Mouse (Mus musculus) erythroblast, embryonic 14.5 days (primary cell): ENCODE data around the gene Tbc1d22a. TPM values are rescaled to one million over a fixed set of nuclear protein-coding genes. Genes with fewer than 3 reads are reported as not detected.

Source experiments
- H3K27me3 ChIP-seq: 2 replicates; pipeline ENCODE4 v1.6.1; 2012; ENCODE audit warnings: inconsistent platforms; ENCODE audit not compliant: control insufficient read depth
- H3K36me3 ChIP-seq: 2 replicates; pipeline ENCODE4 v1.6.1; 2012; ENCODE audit warnings: mild to moderate bottlenecking, inconsistent platforms; ENCODE audit not compliant: control insufficient read depth
- H3K4me1 ChIP-seq: 2 replicates; pipeline ENCODE4 v1.6.1; 2012; ENCODE audit warnings: inconsistent platforms; ENCODE audit not compliant: control insufficient read depth
- H3K4me3 ChIP-seq: replicated peaks from 2 replicates; pipeline ENCODE3; 2012; ENCODE audit warnings: moderate library complexity, mild to moderate bottlenecking, inconsistent platforms
- H3K9me3 ChIP-seq: 2 replicates; pipeline ENCODE4 v1.6.1; 2012; ENCODE audit warnings: low read length, inconsistent platforms, mixed read lengths; ENCODE audit not compliant: control insufficient read depth
- GATA1 ChIP-seq: IDR thresholded peaks from 2 replicates; pipeline ENCODE4 v1.6.1; 2012; ENCODE audit warnings: low read length, inconsistent platforms, mixed read lengths
- TAL1 ChIP-seq: IDR thresholded peaks from 3 replicates; pipeline ENCODE4 v1.6.1; 2012; ENCODE audit warnings: low read length, inconsistent platforms, mixed read lengths
- polyA plus RNA-seq: library from polyadenylated mRNA; stranded (reverse); fragments of >175 nt; gene quantifications from 2 replicates; pipeline ENCODE4 v1.2.3, GENCODE M21; 2012

Gene Tbc1d22a
- polyA plus RNA-seq, 1 experiment, result 0.92 TPM

DNA sequence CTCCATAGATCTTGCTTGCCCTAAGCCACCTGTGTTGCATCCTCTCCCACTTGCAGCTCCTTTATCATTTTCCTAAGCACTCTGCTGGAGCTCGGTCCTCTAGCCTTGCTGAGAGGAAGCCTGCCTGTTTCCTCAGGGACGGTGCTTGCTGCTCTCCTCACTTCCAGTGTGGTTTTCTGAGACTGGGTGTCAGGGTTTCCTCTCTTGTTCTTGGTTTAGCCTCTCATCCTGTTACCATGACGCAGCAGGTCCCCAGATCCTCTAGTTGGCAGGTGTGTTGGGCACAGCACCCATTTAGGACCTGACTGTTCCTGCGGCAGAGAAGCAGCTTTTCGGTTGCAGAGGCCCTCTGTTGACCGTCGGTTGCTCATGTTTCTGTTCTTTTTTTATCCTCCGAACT, 172.1 kb downstream of the Tbc1d22a start:
- no peaks in the 10 kb centered on the region for H3K9me3 ChIP-seq

DNA sequence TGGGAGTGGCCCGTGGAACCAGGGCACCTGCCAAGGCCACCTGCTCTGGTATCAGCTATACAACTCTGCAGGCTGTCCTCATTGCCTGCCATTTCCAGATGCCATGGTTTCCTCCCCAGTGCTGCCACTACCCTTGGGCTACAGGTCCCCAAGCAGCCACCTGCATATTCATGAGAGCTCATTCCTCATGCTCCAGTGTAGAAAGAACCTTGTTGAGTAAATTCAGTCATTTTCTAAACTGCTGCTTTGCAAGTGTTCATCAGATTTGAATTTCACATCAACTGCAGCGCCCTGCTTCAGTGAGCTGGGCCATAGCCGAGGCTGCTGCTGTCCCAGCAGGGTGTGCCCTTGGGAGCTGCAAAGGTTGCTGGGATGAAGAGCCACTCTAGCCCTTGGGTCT, 174.3 kb downstream of the Tbc1d22a start:
- H3K27me3 ChIP-seq, result no peaks in the 10 kb centered on the region
- no peak overlapping the region for H3K4me3 ChIP-seq
- TF ChIP-seq TAL1 (no peak), GATA1 (no peak)
- H3K36me3 ChIP-seq, result no peaks in the 10 kb centered on the region
- H3K9me3 ChIP-seq, result no peaks in the 10 kb centered on the region
- H3K4me1 ChIP-seq, result no peaks in the 10 kb centered on the region

More for the DNA sequence above, 172.1 kb downstream of the Tbc1d22a start:
- Histone ChIP-seq H3K36me3 (no peaks in the 10 kb centered on the region), H3K27me3 (no peaks in the 10 kb centered on the region), H3K4me3 (no peak overlapping the region), H3K4me1 (no peaks in the 10 kb centered on the region)
- no peak for TF ChIP-seq GATA1
- TF ChIP-seq TAL1, result no peak

DNA sequence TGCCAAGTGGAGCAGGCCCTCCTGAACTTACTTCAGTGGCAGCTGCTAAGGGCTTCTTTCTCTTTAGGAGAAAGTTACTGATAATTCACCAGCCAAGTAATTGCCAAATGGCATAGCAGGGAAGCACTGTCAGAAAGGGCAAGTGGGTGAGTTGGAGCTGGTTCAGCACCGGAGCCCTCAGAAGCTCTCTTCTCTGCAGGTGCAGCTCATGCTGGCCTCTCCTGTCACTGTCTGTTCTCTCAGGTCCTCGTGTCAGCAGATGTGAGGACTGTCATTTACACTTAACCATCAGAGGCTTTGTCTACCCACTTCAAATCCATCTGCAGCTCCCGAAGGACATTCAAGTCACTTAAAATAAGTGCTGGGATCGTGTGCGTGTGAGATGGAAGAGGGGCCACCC, 190.6 kb downstream of the Tbc1d22a start:
- H3K4me1 ChIP-seq, result no peaks in the 10 kb centered on the region
- H3K36me3 ChIP-seq, result no peaks in the 10 kb centered on the region; the same call in 1 of the 2 replicates
- no peak overlapping the region for H3K4me3 ChIP-seq
- H3K9me3 ChIP-seq, result no peaks in the 10 kb centered on the region
- TF ChIP-seq TAL1, result no peak
- TF ChIP-seq GATA1, result no peak
- H3K27me3 ChIP-seq, result no peaks in the 10 kb centered on the region

DNA sequence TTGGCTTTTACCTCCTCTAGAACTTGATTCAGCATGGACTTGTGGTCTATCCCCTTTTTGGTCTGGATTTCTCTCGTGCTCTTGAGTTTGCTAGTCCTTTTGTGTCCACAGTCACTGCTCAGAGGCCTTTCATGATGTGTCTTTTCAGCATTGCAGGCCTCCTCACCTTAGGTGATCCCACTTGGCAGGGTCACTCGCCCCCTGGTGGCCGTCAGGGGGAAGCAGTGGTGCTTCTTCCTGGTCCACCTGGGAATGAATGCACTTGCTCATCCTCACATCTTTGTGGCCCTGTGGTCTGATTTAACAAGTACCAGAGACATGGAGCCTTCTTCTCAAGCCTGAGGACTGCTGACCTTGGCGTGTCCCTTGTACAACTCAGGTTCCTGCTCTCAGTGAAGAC, 191.3 kb downstream of the Tbc1d22a start:
- Histone ChIP-seq H3K4me3 (no peak overlapping the region), H3K9me3 (no peaks in the 10 kb centered on the region), H3K27me3 (no peaks in the 10 kb centered on the region), H3K4me1 (no peaks in the 10 kb centered on the region), H3K36me3 (no peaks in the 10 kb centered on the region; the same call in 1 of the 2 replicates)
- no peak for TF ChIP-seq GATA1
- TF ChIP-seq TAL1, result no peak

DNA sequence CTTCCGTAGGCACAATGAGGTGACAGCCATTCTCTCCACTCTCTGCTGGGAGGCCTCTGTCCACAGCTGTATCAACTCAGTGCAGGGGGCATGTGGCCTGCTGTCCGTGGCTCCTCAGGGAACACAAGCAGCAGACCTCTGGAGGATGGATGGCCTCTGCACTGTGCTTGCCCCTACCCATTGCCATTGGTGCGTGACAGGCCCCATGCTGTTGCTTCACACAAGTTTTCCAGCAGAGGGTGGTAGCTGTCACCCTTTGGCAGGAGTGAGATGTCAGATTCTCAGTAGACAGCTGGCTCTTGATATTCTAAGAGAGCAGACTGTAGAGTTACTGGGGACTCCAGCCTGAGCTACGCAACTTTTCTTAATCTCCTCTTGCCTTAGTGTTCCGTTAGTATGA, 195.1 kb downstream of the Tbc1d22a start:
- TF ChIP-seq TAL1 (no peak), GATA1 (no peak)
- Histone ChIP-seq H3K36me3 (no peaks in the 10 kb centered on the region; the same call in 1 of the 2 replicates), H3K4me3 (no peak overlapping the region), H3K4me1 (peaks cover 5% of the 10 kb centered on the region), H3K27me3 (no peaks in the 10 kb centered on the region), H3K9me3 (no peaks in the 10 kb centered on the region)

DNA sequence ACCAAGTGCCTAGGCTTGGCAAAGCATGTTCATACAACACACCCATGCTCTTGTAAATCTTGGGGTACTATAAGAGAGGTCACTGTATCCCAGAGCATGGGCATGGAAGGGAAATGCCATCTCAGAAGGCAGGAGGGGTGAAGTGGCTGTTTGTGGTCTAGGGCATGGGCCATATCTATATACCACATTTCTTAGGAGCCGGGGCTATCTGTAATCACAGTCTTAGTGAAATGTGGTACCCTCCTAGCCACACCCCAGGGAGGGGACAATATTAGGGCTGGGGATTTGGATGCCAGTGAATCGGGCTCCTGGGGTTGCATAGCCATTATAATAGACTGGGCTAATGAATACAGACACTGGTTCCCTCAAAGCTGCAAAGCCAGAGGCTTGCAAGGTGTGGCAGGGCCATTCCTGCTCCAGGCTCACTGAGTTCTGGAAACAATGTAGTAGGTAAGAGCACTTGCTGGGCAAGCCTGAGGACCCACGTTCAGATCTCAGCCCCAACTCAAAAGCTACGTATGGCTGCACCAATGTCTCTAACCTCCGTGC, 197.3 kb downstream of the Tbc1d22a start:
- Histone ChIP-seq H3K36me3 (no peaks in the 10 kb centered on the region; the same call in 1 of the 2 replicates), H3K4me1 (peaks cover 5% of the 10 kb centered on the region), H3K27me3 (no peaks in the 10 kb centered on the region), H3K4me3 (no peak overlapping the region), H3K9me3 (no peaks in the 10 kb centered on the region)
- no peak for TF ChIP-seq TAL1
- no peak for TF ChIP-seq GATA1

DNA sequence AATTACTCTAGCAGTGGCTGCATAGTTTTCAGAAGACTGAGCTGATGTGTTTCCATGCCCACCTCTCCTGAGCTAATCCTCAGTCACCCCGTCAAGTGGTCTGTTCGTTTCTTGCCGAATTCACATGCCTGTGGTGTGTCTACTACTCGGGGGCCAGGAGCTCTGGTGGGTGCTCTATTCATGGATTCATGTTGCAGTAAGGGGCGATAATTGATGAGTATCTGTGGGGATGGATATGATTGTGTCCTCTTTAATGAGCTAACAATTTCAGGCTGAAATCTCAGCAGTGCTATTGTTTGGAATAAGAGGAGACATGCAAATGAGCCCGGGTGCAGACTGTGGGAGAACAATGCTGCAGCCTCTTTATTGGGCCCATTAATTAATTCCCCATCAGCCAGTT, 201.7 kb downstream of the Tbc1d22a start:
- Histone ChIP-seq H3K4me3 (no peak overlapping the region), H3K4me1 (peaks cover 5% of the 10 kb centered on the region), H3K9me3 (no peaks in the 10 kb centered on the region), H3K36me3 (no peaks in the 10 kb centered on the region; the same call in 1 of the 2 replicates), H3K27me3 (no peaks in the 10 kb centered on the region)
- TF ChIP-seq TAL1 (no peak), GATA1 (no peak)

DNA sequence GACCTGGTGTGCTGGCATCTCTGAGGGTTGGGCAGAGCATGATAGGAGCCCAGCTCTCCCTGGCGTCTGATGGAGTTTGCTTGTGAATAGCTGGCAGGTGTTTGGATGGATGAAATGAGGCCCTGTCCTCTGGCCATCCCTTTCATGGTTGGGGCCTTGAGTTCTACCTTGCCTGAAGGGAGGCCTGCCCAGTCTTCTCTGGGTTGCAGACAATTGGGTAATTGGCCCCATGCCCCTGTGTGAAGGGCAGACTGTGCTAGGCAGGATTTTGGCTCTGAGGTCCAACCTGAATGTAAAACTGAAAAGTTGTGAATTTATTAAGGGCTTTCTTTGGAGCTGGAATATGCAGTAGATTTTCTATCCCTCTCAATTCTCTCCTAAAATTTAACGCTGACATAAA, 204.2 kb downstream of the Tbc1d22a start:
- Histone ChIP-seq H3K4me3 (no peak overlapping the region), H3K4me1 (peaks cover 7% of the 10 kb centered on the region), H3K36me3 (no peaks in the 10 kb centered on the region), H3K27me3 (no peaks in the 10 kb centered on the region), H3K9me3 (no peaks in the 10 kb centered on the region)
- no peak for TF ChIP-seq GATA1

DNA sequence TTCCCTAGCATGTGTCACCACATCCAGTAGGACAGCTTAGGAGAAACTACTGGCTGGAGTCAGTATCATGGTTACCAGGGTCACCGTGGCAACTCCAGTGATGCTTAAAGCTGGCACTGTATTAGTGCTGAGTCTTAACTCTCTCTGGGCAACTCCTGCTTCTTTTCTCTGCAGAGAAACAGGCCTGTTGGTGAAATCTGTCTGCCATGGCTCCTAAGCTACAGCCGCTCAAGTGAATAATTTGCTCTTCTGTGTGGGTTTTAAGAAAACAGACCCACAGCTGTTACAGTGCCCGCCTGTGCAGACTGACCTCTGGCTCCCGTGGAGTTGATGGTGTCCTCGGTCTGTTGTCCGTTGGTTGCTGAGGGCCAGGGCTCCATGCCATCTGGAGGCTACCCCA, 205.4 kb downstream of the Tbc1d22a start:
- no peaks in the 10 kb centered on the region for H3K27me3 ChIP-seq
- no peaks in the 10 kb centered on the region for H3K9me3 ChIP-seq
- TF ChIP-seq GATA1 (no peak), TAL1 (no peak)
- H3K4me3 ChIP-seq, result no peak overlapping the region
- peaks cover 15% of the 10 kb centered on the region for H3K4me1 ChIP-seq
- no peaks in the 10 kb centered on the region for H3K36me3 ChIP-seq

DNA sequence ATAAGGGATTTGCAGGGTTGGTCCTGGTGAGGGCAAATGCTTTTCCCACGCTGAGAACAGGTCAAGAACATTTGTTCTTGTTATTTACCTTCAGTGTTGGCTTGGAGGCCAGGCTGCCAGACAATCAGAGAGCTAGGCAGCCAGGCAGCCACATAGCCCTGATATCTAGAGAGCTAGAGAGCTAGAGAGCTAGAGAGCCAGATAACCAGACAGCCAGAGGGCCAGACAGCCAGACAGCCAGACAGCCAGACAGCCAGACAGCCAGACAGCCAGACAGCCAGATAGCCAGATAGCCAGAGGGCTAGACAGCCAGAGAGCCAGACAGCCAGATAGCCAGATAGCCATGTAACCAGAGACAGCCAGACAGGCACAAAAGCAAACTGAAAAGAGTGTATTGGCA, 208.6 kb downstream of the Tbc1d22a start:
- Histone ChIP-seq H3K4me3 (no peak overlapping the region), H3K4me1 (peaks cover 26% of the 10 kb centered on the region), H3K9me3 (no peaks in the 10 kb centered on the region), H3K36me3 (no peaks in the 10 kb centered on the region), H3K27me3 (no peaks in the 10 kb centered on the region)
- TF ChIP-seq TAL1 (no peak), GATA1 (no peak)
